Mouse (Mus musculus) left cerebral cortex, adult 8-10 months (tissue): Measurements from ENCODE around the gene Tmem267. TPM values are rescaled to one million over a fixed set of nuclear protein-coding genes. Genes with fewer than 3 reads are reported as not detected.
"Not testable (repeated sequence)": the region's sequence is repeated elsewhere in the genome, so short reads cannot be mapped to it uniquely, and the experiment has no call there.

Experiments
- DNase-seq, 2 experiments: peaks; one replicate each; pipeline ENCODE4 v3.0.0; 2022; ENCODE audit warnings: low spot score in 2 of 2
- total RNA-seq, 4 experiments: library from RNA; stranded (reverse); gene quantifications; 2 replicates each; pipeline ENCODE4 v1.2.4; 2022

Tmem267 gene
- 10 to 100 TPM; 18.8 to 24.9 (median 22.3) TPM for total RNA-seq

GRCm38 (mm10) chr13:119487880-119488580 lies at the start of gene Tmem267, which contains the start of gene 3110070M22Rik:
Gene Tmem267 (plus strand): TSS chr13:119488039.
Gene 3110070M22Rik (minus strand): TSS chr13:119488383.
- peak; percentile 68 to 81 for DNase-seq

- DNase-seq = no peak
Measured at GRCm38 (mm10) chr13:119442244-119442643, 45.6 kb upstream of the Tmem267 start.

GRCm38 (mm10) chr13:119453563-119453962 lies 34.3 kb upstream of the Tmem267 start:
- no peak for DNase-seq

GRCm38 (mm10) chr13:119455082-119455481 lies 32.8 kb upstream of the Tmem267 start:
- no peak for DNase-seq

GRCm38 (mm10) chr13:119456342-119456741 lies 31.5 kb upstream of the Tmem267 start:
- DNase-seq = no peak

- DNase-seq = no peak
Measured at GRCm38 (mm10) chr13:119461900-119462595, 25.8 kb upstream of the Tmem267 start.

GRCm38 (mm10) chr13:119462596-119463560 lies 25.0 kb upstream of the Tmem267 start, which contains the start of gene 4833420G17Rik:
Gene 4833420G17Rik (plus strand): TSS chr13:119462768.
- peak; percentile 74 to 79 for DNase-seq

- no peak for DNase-seq
Measured at GRCm38 (mm10) chr13:119476631-119477030, 11.2 kb upstream of the Tmem267 start.

- DNase-seq = no peak
Measured at GRCm38 (mm10) chr13:119477789-119478188, 10.1 kb upstream of the Tmem267 start.

GRCm38 (mm10) chr13:119487354-119487753 lies 485 bp upstream of the Tmem267 start:
- DNase-seq = peak in 1 of 2 experiments; percentile 9

- not testable (repeated sequence) for DNase-seq
Measured at GRCm38 (mm10) chr13:119492083-119492482, 4.2 kb downstream of the Tmem267 start.

GRCm38 (mm10) chr13:119494938-119495337 lies 7.1 kb downstream of the Tmem267 start:
- not testable (repeated sequence) for DNase-seq

- peak in 1 of 2 experiments; percentile 30 for DNase-seq
Measured at GRCm38 (mm10) chr13:119596321-119597211, 108.7 kb downstream of the Tmem267 start.

GRCm38 (mm10) chr13:119598466-119598865 lies 110.6 kb downstream of the Tmem267 start:
- DNase-seq = not testable (repeated sequence)

- not testable (repeated sequence) for DNase-seq
Measured at GRCm38 (mm10) chr13:119599066-119599465, 111.2 kb downstream of the Tmem267 start.

- DNase-seq = not testable (repeated sequence)
Measured at GRCm38 (mm10) chr13:119599498-119599897, 111.7 kb downstream of the Tmem267 start.

- DNase-seq = peak in 1 of 2 experiments; percentile 30
Measured at GRCm38 (mm10) chr13:119600166-119600565, 112.3 kb downstream of the Tmem267 start.

- peak in 1 of 2 experiments; percentile 25 for DNase-seq
Measured at GRCm38 (mm10) chr13:119602688-119603331, 115.0 kb downstream of the Tmem267 start.

GRCm38 (mm10) chr13:119603890-119604289 lies 116.1 kb downstream of the Tmem267 start:
- DNase-seq = not testable (repeated sequence)

- DNase-seq = not testable (repeated sequence)
Measured at GRCm38 (mm10) chr13:119604322-119604721, 116.5 kb downstream of the Tmem267 start.
